In the genomic region with DNA sequence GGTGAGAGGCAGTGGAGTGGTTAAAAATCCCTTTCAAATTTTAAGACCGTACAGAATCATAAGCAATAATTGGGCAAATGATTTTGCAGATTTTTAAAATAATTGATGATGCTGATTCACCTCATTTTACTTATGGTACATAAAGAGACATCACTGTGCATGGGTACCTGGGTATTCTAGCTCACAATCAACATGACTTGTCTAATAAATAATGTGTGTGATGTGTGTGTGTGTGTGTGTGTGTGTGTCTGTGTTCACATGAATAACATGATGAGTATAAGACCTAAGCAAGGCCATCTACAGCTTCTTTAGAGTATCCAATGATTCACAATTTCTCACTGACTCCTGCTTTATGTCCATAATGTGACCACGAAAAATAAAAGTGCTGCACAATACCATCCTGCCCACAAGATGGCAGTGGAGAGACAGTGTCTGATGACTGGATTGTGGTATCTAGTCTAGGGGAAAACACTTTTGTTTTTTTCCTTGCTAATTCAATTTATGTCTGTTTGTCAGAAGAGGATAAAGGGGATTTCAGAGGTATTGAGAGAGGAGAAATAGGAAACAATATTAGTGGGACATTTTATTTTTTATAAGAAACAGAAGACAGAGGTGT, we compare ENCODE assay signal across 10 mouse cellular contexts.
DNase-seq lines count a peak whose midpoint lies in the region; ATAC-seq lines count a peak whose summit lies in the region.
"Had no signal": no experiment of that assay in that cellular context is flagged by ENCODE, and none has a peak within 500 bp of the region (broad histone marks: within the 10 kb centered on the region; RNA-seq: fewer than 3 reads in every experiment).

No protein-coding gene starts in this region.

- no peak overlapping the region for H3K9ac ChIP-seq in liver, embryonic 12.5 days
- H3K9ac ChIP-seq in forebrain, embryonic 11.5 days (ENCODE audit: low read length): no peak overlapping the region
- H3K9ac ChIP-seq: embryonic facial prominence, embryonic 13.5 days had no signal

- no peaks in the 10 kb centered on the region for H3K4me1 ChIP-seq in liver, embryonic 12.5 days
- no peaks in the 10 kb centered on the region for H3K4me1 ChIP-seq in forebrain, embryonic 11.5 days (replicated peaks; ENCODE audit: control insufficient read depth, insufficient read depth, low read length)
- H3K4me1 ChIP-seq: embryonic facial prominence, embryonic 13.5 days; megakaryocyte, embryonic 14.5 days had no signal

- H3K36me3 ChIP-seq in liver, embryonic 12.5 days: no peaks in the 10 kb centered on the region
- no peaks in the 10 kb centered on the region for H3K36me3 ChIP-seq in forebrain, embryonic 11.5 days (ENCODE audit: control insufficient read depth, insufficient read depth, low read length)
- H3K36me3 ChIP-seq: embryonic facial prominence, embryonic 13.5 days had no signal

- no peaks in the 10 kb centered on the region for H3K9me3 ChIP-seq in liver, embryonic 12.5 days (replicated peaks)
- no peaks in the 10 kb centered on the region for H3K9me3 ChIP-seq in forebrain, embryonic 11.5 days (ENCODE audit: control insufficient read depth, low read length)
- H3K9me3 ChIP-seq: embryonic facial prominence, embryonic 13.5 days; megakaryocyte, embryonic 14.5 days had no signal

- WGBS in liver, embryonic 12.5 days (ENCODE audit: insufficient replicate concordance): 39% methylated on average over 2 of the region's 2 CpGs
- whole genome bisulfite sequencing in forebrain, embryonic 11.5 days: 43% methylated on average over 2 of the region's 2 CpGs

- no peak overlapping the region for H3K27ac ChIP-seq in liver, embryonic 12.5 days
- H3K27ac ChIP-seq in forebrain, embryonic 11.5 days (ENCODE audit: low read depth, low read length): no peak overlapping the region
- H3K27ac ChIP-seq: embryonic facial prominence, embryonic 13.5 days had no signal

- ATAC-seq in liver, embryonic 12.5 days: no peak
- peak; percentile 80 for ATAC-seq in forebrain, embryonic 11.5 days (replicated peaks; ENCODE audit: low FRiP score)
- ATAC-seq in megakaryocyte progenitor cell, adult 5-6 weeks (replicated peaks; ENCODE audit: poor library complexity): peak; percentile 78; the same call in 1 of the 2 replicates

- peak; percentile 4 for DNase-seq in liver
- peak; percentile 40 for DNase-seq in adrenal gland, postnatal 14 days
- peak; percentile 65 for DNase-seq in forebrain, embryonic 11.5 days (ENCODE audit: low spot score)
- peak; percentile 54 for DNase-seq in layer of hippocampus, adult 11-12 months (ENCODE audit: low spot score)
- peak; percentile 11 for DNase-seq in telencephalon, adult 2 months (ENCODE audit: low read depth, low spot score)
- no peak for DNase-seq in yolk sac, embryonic 10.5 days (ENCODE audit: low spot score)

- no peaks in the 10 kb centered on the region for H3K27me3 ChIP-seq in liver, embryonic 12.5 days (replicated peaks)
- no peaks in the 10 kb centered on the region for H3K27me3 ChIP-seq in forebrain, embryonic 11.5 days (ENCODE audit: control insufficient read depth, insufficient read depth, low read length)
- H3K27me3 ChIP-seq: embryonic facial prominence, embryonic 13.5 days; megakaryocyte, embryonic 14.5 days had no signal

- no peak overlapping the region for H3K4me2 ChIP-seq in liver, embryonic 12.5 days
- H3K4me2 ChIP-seq in forebrain, embryonic 11.5 days (ENCODE audit: low read depth, low read length, severe bottlenecking): no peak overlapping the region
- H3K4me2 ChIP-seq: embryonic facial prominence, embryonic 13.5 days had no signal

- no peak overlapping the region for H3K4me3 ChIP-seq in liver, embryonic 12.5 days
- H3K4me3 ChIP-seq in forebrain, embryonic 11.5 days (ENCODE audit: low read depth, low read length): no peak overlapping the region
- H3K4me3 ChIP-seq: embryonic facial prominence, embryonic 13.5 days; megakaryocyte, embryonic 14.5 days had no signal
